Mouse (Mus musculus) limb, embryonic 15.5 days (tissue): Measurements from ENCODE around the gene Hs2st1. TPM values are rescaled to one million over a fixed set of nuclear protein-coding genes. Genes with fewer than 3 reads are reported as not detected.

Experiments
- ATAC-seq: fragments of 200-750 bp; cut with Nextera tagmentation; 2 replicates; pipeline ENCODE4 v1.8.0; 2017; ENCODE audit warnings: low read depth, moderate TSS enrichment; ENCODE audit not compliant: insufficient number of reproducible peaks, low FRiP score, low TSS enrichment
- H3K27ac ChIP-seq: fragments of 300-500 bp; sonication (generic); 2 replicates; pipeline ENCODE4 v1.5.1; 2015; ENCODE audit warnings: moderate library complexity, mild to moderate bottlenecking, inconsistent platforms
- H3K27me3 ChIP-seq: fragments of 300-500 bp; sonication (generic); 2 replicates; pipeline ENCODE4 v1.6.1; 2015; ENCODE audit warnings: inconsistent platforms
- H3K36me3 ChIP-seq: fragments of 300-500 bp; sonication (generic); 2 replicates; pipeline ENCODE4 v1.6.1; 2015; ENCODE audit warnings: inconsistent platforms
- H3K4me1 ChIP-seq: fragments of 300-500 bp; sonication (generic); 2 replicates; pipeline ENCODE4 v1.6.1; 2015; ENCODE audit warnings: inconsistent platforms
- H3K4me2 ChIP-seq: fragments of 300-500 bp; sonication (generic); 2 replicates; pipeline ENCODE4 v1.6.1; 2015; ENCODE audit warnings: mild to moderate bottlenecking, inconsistent platforms
- H3K4me3 ChIP-seq: fragments of 300-500 bp; sonication (generic); 2 replicates; pipeline ENCODE4 v1.5.1; 2015; ENCODE audit warnings: mild to moderate bottlenecking, inconsistent platforms
- H3K9ac ChIP-seq: fragments of 300-500 bp; sonication (generic); 2 replicates; pipeline ENCODE4 v1.6.1; 2015; ENCODE audit warnings: inconsistent platforms
- H3K9me3 ChIP-seq: fragments of 300-500 bp; sonication (generic); 2 replicates; pipeline ENCODE4 v1.6.1; 2016; ENCODE audit warnings: inconsistent platforms
- WGBS: fragments of 180-500 bp; shearing (Covaris S2); methylation state at CpG from one replicate; pipeline ENCODE4 v1.1.7; 2015; 5-methylcytosine and 5-hydroxymethylcytosine counted together
- polyA plus RNA-seq: library from polyadenylated mRNA; unstranded; fragments of >200 nt; fragmentation: Nextera tagmentation; extraction: Ambion mirVana; gene quantifications from 2 replicates; pipeline ENCODE4 v1.2.1, GENCODE M21; 2015

Gene Hs2st1
- polyA plus RNA-seq, 1 experiment from 2014 or later: 13.5 TPM

DNA sequence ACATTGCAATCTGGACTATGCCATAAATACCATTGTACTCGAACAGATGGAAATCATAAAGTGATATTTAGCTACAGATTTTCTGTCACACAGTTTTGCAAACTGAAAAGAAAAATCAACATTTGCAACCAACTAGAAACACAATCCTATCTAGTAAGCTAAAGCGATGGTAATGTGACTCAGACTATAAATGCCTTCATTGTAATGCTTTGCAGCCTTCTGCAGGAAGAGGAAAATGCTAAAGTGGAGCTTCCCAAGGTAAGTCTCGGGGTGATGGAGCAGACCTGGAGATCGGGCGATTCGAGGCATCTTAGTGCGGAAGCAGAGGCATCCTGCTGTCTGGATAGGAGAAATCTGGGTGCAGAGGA lies 91.6 kb downstream of the Hs2st1 start:
- ATAC-seq: no peak
- no peaks in the 10 kb centered on the region for H3K9me3 ChIP-seq
- no peaks in the 10 kb centered on the region for H3K27me3 ChIP-seq
- H3K4me2 ChIP-seq: no peak overlapping the region
- no peak overlapping the region for H3K27ac ChIP-seq
- H3K9ac ChIP-seq: no peak overlapping the region
- no peaks in the 10 kb centered on the region; the same call in 1 of the 2 replicates for H3K36me3 ChIP-seq
- WGBS: 76% methylated on average over 7 of the region's 7 CpGs
- no peak overlapping the region for H3K4me3 ChIP-seq
- H3K4me1 ChIP-seq: peaks cover 6% of the 10 kb centered on the region; the same call in 1 of the 2 replicates

DNA sequence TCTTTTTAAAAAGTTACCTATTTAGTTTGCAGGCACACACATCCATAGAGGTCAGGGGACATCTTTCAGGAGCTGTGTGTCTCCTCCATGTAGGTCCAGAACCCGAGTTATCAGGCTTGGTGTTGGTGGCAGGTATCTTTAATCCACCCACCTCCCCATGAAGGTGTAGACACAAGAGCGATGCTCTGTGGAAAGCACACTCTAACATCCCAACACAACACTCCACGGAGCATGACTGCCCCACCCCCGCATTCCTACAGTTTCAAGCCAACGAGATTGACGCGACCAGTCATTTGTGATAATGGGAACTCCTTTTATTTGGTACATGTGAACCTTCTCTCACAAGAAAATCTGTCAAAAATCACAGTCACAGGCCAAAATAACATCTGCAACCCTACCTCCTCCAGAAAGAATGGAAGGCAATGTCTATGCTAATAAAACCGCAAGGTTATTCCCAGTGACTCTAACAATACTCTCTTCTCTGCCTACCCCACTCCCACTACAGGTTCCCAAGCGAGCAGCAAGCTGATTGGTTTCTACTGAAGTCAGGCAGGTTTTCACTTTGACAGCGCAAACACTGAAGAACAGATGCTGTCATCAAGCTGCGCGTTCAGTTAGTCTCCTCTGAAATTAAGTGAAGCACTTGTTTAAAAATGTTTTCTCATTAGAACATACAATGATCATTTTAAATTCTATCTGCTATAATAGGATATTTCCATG lies 92.1 kb downstream of the Hs2st1 start:
- no peak overlapping the region for H3K4me2 ChIP-seq
- no peaks in the 10 kb centered on the region; the same call in 1 of the 2 replicates for H3K36me3 ChIP-seq
- peaks cover 6% of the 10 kb centered on the region; the same call in 1 of the 2 replicates for H3K4me1 ChIP-seq
- H3K27ac ChIP-seq: no peak overlapping the region
- no peaks in the 10 kb centered on the region for H3K9me3 ChIP-seq
- no peak overlapping the region for H3K9ac ChIP-seq
- ATAC-seq: no peak
- 89% methylated on average over 12 of the region's 12 CpGs for WGBS
- H3K4me3 ChIP-seq: no peak overlapping the region
- H3K27me3 ChIP-seq: no peaks in the 10 kb centered on the region

DNA sequence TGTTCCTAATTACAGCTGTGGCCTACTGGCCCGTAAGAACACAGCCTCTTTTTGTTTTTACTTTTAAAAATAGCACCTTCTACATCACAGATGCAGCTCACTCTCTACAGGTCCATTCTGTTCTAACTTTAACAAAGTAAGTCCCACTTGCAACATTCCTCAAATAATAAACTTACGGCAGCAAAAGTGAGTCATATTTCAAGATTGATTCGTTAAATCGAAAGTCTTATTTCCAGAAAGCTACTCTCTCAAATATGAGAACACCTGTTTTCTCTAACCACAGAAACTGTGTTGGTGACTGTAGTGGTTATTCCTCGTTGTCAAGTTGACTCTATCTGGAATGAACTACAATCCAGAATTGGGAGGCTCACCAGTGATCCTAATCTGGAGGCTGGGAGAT lies 94.1 kb downstream of the Hs2st1 start:
- H3K9ac ChIP-seq: no peak overlapping the region
- WGBS: 75% methylated on average over 5 of the region's 5 CpGs

DNA sequence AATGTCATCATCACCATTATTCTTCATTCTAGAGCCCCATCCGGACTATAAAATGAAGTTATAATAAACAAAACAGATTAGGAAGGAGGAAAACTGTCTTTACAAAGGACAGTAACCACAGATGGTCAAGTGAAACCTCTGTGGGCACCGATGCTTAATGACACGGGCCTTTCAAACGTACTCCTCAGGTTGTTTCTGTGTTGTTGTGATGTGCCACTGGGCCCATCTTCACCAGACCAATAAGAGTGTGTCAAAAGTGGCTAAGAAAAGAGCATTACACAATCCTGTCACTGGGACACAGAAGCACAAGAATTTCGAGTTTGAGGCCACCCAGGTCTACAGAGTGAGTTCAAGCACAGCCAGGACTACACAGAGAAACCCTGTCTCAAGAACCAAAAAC lies 95.3 kb downstream of the Hs2st1 start:
- H3K4me1 ChIP-seq: peaks cover 11% of the 10 kb centered on the region
- no peak overlapping the region for H3K4me3 ChIP-seq
- no peak overlapping the region for H3K4me2 ChIP-seq
- no peak overlapping the region for H3K27ac ChIP-seq
- H3K9ac ChIP-seq: no peak overlapping the region
- H3K36me3 ChIP-seq: no peaks in the 10 kb centered on the region; the same call in 1 of the 2 replicates
- 81% methylated on average over 5 of the region's 5 CpGs for WGBS
- no peaks in the 10 kb centered on the region for H3K27me3 ChIP-seq
- H3K9me3 ChIP-seq: no peaks in the 10 kb centered on the region
- no peak for ATAC-seq

More for the DNA sequence above, 94.1 kb downstream of the Hs2st1 start:
- H3K9me3 ChIP-seq: no peaks in the 10 kb centered on the region
- H3K27me3 ChIP-seq: no peaks in the 10 kb centered on the region
- H3K4me2 ChIP-seq: no peak overlapping the region
- no peaks in the 10 kb centered on the region; the same call in 1 of the 2 replicates for H3K36me3 ChIP-seq
- ATAC-seq: no peak
- no peak overlapping the region for H3K27ac ChIP-seq
- peaks cover 11% of the 10 kb centered on the region for H3K4me1 ChIP-seq
- H3K4me3 ChIP-seq: no peak overlapping the region

DNA sequence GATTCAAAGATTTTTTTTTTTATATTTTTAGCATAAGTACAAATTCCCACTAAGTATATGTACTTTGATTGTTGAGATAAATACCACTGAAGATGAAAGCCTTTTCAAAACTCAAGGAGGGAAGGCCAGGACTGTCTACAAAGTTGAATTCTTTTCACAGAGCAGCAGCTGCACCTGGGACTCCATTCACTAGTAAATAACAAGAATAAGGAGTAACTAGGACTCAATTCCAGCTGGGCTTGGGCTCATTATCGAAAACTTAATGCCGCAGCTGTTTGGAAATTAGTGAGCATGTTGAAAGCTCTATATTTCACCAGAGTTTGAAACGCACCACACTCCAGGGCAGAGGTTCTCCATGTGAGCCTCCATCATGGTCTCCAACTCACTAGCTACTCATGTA lies 98.0 kb downstream of the Hs2st1 start:
- no peaks in the 10 kb centered on the region for H3K36me3 ChIP-seq
- no peak overlapping the region for H3K4me3 ChIP-seq
- no peak overlapping the region for H3K9ac ChIP-seq
- H3K9me3 ChIP-seq: no peaks in the 10 kb centered on the region
- H3K4me2 ChIP-seq: no peak overlapping the region
- peaks cover 5% of the 10 kb centered on the region; the same call in 1 of the 2 replicates for H3K4me1 ChIP-seq
- H3K27me3 ChIP-seq: no peaks in the 10 kb centered on the region
- WGBS: 41% methylated on average over 3 of the region's 3 CpGs
- H3K27ac ChIP-seq: no peak overlapping the region
- no peak for ATAC-seq

DNA sequence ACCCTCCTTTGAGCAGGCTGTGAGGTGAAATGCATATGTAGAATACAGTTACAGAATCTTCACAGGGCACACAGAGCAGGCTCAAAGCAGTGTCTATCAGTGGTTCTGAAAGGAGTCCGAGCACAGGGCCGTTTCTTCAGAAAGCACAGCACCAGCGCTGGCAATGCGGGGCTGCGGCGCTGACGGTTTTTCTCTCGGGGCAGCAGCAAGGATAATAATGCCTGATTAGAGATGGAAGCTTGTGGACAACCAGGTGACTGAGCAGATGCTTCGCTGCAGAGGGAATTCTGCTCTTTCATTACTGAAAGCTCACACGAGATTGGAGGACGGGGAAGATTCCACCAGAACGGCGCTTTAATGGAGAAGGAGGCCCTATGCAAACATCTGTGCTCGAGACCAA lies 99.1 kb downstream of the Hs2st1 start:
- H3K9me3 ChIP-seq: no peaks in the 10 kb centered on the region
- H3K4me1 ChIP-seq: peaks cover 5% of the 10 kb centered on the region; the same call in 1 of the 2 replicates
- no peaks in the 10 kb centered on the region for H3K27me3 ChIP-seq
- 75% methylated on average over 14 of the region's 14 CpGs for WGBS
- no peaks in the 10 kb centered on the region for H3K36me3 ChIP-seq
- H3K4me3 ChIP-seq: no peak overlapping the region
- no peak overlapping the region for H3K27ac ChIP-seq
- H3K9ac ChIP-seq: no peak overlapping the region
- no peak overlapping the region for H3K4me2 ChIP-seq
- ATAC-seq: no peak

DNA sequence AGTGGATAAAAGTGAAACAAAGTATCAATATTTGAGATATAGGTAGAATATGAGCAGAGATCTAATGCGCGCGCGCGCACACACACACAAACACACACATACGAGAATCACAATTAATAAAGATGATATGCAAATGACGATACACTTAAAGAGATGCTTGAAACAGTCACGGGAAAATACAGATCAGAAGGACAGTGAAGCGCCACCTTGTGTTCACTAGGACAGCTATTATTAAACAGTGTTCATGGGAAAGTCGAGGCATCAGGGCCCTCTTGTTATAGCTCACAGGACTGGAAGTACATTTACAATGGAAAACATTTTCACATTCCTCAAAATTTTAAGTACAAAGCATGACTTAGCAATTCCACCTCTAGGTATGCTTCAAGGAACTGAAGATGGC lies 102.5 kb downstream of the Hs2st1 start:
- no peak overlapping the region for H3K9ac ChIP-seq
- WGBS: 78% methylated on average over 10 of the region's 10 CpGs
- H3K9me3 ChIP-seq: no peaks in the 10 kb centered on the region
- H3K4me3 ChIP-seq: no peak overlapping the region
- H3K27ac ChIP-seq: no peak overlapping the region
- H3K36me3 ChIP-seq: peaks cover 16% of the 10 kb centered on the region; the same call in 1 of the 2 replicates
- H3K27me3 ChIP-seq: no peaks in the 10 kb centered on the region
- peaks cover 5% of the 10 kb centered on the region; the same call in 1 of the 2 replicates for H3K4me1 ChIP-seq
- no peak overlapping the region for H3K4me2 ChIP-seq
- no peak for ATAC-seq

DNA sequence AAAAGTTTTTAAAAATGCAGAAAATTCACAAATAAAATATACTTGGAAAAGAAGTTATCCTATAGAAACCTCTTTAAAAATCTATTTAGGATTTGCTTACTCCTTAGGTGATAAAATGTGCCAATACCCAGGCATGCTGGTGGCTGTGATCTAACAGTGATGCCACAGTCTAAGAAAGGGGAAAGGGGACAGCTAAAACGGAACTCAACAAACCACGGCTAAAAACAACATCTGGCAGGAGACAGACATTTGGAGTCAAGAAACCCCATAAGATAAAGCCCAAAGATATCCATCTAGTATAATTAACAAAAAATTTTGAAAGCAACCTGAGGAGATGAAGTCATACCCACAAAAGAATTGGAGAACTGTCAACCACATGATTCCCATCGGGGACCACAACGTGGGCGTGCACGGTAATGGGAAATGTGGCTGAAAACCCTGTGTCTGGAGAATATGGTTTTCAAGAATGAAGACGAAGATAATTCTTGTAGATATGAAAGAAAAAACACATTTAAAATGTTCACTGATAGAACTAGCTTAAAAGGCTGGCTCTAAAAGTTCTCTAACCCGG lies 103.8 kb downstream of the Hs2st1 start:
- no peak for ATAC-seq
- H3K27ac ChIP-seq: no peak overlapping the region
- 86% methylated on average over 8 of the region's 8 CpGs for WGBS
- no peaks in the 10 kb centered on the region; the same call in 1 of the 2 replicates for H3K4me1 ChIP-seq
- H3K9ac ChIP-seq: no peak overlapping the region
- H3K4me2 ChIP-seq: no peak overlapping the region
- no peaks in the 10 kb centered on the region for H3K27me3 ChIP-seq
- H3K36me3 ChIP-seq: peaks cover 20% of the 10 kb centered on the region
- no peaks in the 10 kb centered on the region for H3K9me3 ChIP-seq
- no peak overlapping the region for H3K4me3 ChIP-seq

DNA sequence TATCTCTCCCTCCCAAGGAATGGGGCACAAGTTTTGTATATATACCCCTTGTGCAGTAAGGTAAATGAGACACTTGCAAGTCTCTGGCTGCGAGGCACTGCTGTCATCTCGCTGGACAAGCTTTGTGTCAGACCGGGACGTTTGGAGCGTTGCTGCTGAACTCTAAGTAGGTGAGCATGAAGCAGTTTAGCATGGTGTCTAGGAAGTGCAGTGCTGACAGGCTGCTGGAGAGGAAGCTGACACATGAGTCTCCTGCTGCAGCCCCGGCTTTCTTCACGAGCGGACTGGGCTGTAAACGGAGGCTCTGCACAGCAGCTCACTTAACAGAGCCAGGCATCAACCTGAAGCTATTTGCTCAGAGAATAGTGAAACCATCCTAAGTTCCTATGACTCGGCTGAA lies 107.3 kb downstream of the Hs2st1 start:
- Histone ChIP-seq H3K36me3 (peaks cover 20% of the 10 kb centered on the region), H3K27me3 (no peaks in the 10 kb centered on the region), H3K27ac (no peak overlapping the region), H3K4me3 (no peak overlapping the region), H3K9me3 (no peaks in the 10 kb centered on the region), H3K4me1 (peaks cover 8% of the 10 kb centered on the region; the same call in 1 of the 2 replicates), H3K9ac (no peak overlapping the region), H3K4me2 (no peak overlapping the region)
- 65% methylated on average over 10 of the region's 10 CpGs for WGBS
- no peak for ATAC-seq

DNA sequence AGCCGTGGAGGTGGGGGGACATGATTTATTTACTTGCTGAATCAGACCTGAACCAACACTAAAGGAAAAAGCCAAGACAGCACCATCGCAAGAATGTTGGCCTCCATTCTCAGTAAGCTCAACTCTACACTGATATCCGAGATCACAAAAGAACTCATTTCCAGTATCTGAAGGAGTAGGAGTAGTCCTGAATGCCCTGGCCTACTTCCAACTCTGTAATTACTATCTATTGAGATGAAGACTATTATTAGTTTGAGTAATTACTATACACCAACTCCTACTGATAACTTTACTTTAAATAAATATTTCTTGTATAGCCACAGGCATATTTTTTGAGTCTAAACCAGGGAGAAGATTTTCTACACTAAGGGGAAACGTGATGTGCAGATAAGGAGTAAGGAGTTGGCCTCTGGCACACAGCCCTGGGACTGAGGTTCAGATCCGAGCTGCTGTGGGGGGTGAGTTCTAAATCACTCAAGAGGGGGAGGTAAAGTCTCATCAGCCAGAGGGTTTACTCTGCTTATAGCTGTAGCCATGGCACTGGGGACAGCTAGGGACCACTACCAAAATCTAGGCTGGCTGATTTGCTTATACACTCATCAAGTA lies 109.7 kb downstream of the Hs2st1 start:
- 56% methylated on average over 5 of the region's 5 CpGs for WGBS
- no peaks in the 10 kb centered on the region for H3K27me3 ChIP-seq
- peaks cover 20% of the 10 kb centered on the region for H3K36me3 ChIP-seq
- H3K9me3 ChIP-seq: no peaks in the 10 kb centered on the region
- H3K9ac ChIP-seq: no peak overlapping the region
- H3K4me3 ChIP-seq: no peak overlapping the region
- H3K27ac ChIP-seq: no peak overlapping the region
- peaks cover 8% of the 10 kb centered on the region; the same call in 1 of the 2 replicates for H3K4me1 ChIP-seq
- H3K4me2 ChIP-seq: no peak overlapping the region
- no peak for ATAC-seq

DNA sequence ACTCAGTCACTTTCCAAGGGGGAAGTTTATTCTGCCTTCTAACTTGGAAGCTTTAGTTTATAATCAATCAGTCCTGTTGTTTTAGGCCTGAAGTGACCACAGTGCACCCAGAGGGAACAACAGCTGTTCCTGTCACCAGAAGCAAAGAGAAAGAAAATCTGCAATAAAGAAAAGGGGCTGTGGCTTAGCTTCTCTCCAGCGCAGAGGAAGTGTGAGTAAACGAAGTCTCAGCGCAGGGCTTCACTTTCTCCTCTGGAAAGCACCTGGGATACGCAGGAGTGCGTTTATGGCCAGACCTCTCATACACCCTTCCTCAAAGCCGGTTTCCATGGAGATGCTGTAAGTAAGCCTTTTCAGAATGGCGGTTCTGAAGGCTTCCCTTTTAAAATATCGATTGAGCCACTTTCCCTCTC lies 110.7 kb downstream of the Hs2st1 start:
- no peak for ATAC-seq
- Histone ChIP-seq H3K4me1 (peaks cover 8% of the 10 kb centered on the region; the same call in 1 of the 2 replicates), H3K27ac (no peak overlapping the region), H3K9ac (no peak overlapping the region), H3K4me3 (no peak overlapping the region), H3K9me3 (no peaks in the 10 kb centered on the region), H3K36me3 (peaks cover 16% of the 10 kb centered on the region), H3K27me3 (no peaks in the 10 kb centered on the region), H3K4me2 (no peak overlapping the region)
- WGBS: 40% methylated on average over 8 of the region's 8 CpGs
